Mouse (Mus musculus): ENCODE results near the gene Lrmda. TPM values are rescaled to one million over a fixed set of nuclear protein-coding genes. Genes with fewer than 3 reads are reported as not detected.

Gene Lrmda
- total and polyA plus RNA-seq, 3 experiments: 0.92 to 8.6 (median 2.7) TPM

- no peak for DNase-seq
Observed at GRCm38 (mm10) chr14:22864132-22864531, 844.6 kb downstream of the Lrmda start.

GRCm38 (mm10) chr14:22874584-22874983 lies 855.1 kb downstream of the Lrmda start:
- no peak for DNase-seq

- DNase-seq: peak; percentile 36
Observed at GRCm38 (mm10) chr14:22887182-22887581, 867.7 kb downstream of the Lrmda start.

DNA sequence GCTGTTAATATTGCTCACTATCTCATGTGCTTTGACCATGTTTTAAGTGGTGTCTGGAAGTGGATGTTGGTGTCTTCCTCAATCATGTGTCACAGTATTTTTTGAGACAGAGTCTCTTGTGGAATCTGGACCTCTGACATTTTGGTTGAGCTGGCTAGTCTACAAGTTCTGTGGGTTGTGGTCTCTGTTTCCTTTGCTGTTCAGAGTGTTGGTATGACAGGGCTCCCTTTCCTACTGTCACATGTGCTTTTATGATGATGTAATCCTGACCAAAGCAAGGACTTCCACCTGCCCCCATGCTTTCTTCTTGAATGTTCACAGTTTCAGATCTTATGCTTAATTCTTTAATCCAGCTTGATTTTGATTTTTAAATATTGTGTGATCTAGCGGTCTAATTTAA lies 879.8 kb downstream of the Lrmda start:
- DNase-seq: no peak

- DNase-seq: no peak
Observed at GRCm38 (mm10) chr14:22902116-22902515, 882.6 kb downstream of the Lrmda start.

DNA sequence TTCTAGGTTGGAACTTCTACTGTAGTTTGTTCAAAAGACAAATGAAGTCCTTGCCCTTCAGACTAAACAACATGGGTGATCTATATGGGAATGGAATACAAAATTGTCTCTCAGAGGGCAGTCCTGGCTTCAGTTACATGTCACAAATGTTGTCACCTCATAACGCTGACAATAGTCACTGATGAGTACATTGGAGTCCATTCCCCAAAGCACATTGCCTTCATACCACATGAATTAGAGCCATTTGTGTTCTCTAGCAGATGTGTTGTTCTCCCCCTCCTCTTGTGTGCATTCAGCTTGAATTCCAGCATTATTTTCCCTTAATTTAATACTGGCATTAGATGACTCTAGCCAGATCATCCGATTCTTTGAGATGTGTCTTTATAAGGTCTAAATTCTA lies 883.4 kb downstream of the Lrmda start:
- no peak for DNase-seq

GRCm38 (mm10) chr14:22905741-22906667 lies 886.5 kb downstream of the Lrmda start:
- peak; percentile 11 for DNase-seq

GRCm38 (mm10) chr14:22906716-22907115 lies 887.2 kb downstream of the Lrmda start:
- DNase-seq: peak; percentile 62

DNA sequence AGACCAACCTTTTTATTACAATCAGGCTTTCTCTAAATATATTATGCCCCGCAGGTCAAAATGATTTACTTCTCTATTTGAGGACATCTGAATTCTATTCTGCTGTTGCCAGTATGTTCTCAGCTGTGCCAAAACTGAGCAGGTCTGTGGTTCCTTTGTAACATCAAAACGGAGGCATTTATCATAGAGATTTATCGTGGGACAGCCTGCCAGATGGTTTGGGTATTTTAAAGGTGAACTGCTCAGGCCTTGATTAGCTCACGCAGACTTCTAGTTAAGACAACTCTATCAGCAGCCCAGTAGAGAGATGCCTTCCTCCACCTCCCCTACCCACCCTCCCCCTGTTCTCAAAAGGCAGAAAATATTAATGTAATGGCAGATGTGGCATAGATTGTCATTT lies 887.7 kb downstream of the Lrmda start:
- DNase-seq: peak; percentile 34

DNA sequence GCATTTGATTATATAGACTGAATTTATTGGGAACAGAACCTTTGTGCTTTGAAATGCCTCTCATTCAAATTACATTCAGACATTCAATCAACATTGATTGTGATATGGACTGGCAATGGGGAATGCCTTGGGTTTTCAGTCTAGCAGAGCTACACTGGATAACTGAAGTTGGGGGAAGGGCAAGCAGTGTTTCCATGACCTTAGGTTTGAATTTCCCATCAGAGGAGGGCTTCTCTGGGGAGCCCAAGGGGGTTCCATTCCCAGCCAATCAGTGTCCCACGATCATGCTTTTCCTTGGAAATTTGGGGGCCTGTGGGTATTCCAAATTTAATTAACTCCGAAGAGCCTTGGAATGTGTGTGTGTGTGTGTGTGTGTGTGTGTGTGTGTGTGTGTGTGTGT lies 888.5 kb downstream of the Lrmda start:
- DNase-seq: no peak

DNA sequence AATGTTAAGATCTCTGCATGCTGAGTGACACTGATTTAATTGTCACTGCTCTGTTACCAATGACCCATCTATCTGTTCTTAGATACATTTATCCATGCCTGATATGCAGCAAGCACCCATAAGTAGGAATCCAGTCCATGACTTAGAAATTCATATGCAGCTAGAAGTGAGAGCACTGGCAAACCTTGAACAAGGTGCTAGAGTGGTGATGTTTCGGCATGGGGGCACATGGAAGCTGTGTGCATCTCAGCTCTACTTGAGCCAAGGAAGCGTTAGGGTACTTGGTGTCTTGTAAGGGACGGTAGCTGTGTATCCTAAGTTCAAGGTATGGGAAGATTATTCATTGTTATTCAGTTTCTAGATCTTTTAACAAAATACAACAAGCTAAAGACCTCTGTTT lies 896.0 kb downstream of the Lrmda start:
- no peak for DNase-seq

GRCm38 (mm10) chr14:22918499-22918898 lies 899.0 kb downstream of the Lrmda start:
- no peak for DNase-seq

GRCm38 (mm10) chr14:22918931-22919330 lies 899.4 kb downstream of the Lrmda start:
- no peak for DNase-seq

GRCm38 (mm10) chr14:22921152-22921551 lies 901.6 kb downstream of the Lrmda start:
- DNase-seq: no peak

GRCm38 (mm10) chr14:22921796-22922195 lies 902.3 kb downstream of the Lrmda start:
- no peak for DNase-seq

- DNase-seq: no peak
Observed at GRCm38 (mm10) chr14:22922571-22922970, 903.1 kb downstream of the Lrmda start.

DNA sequence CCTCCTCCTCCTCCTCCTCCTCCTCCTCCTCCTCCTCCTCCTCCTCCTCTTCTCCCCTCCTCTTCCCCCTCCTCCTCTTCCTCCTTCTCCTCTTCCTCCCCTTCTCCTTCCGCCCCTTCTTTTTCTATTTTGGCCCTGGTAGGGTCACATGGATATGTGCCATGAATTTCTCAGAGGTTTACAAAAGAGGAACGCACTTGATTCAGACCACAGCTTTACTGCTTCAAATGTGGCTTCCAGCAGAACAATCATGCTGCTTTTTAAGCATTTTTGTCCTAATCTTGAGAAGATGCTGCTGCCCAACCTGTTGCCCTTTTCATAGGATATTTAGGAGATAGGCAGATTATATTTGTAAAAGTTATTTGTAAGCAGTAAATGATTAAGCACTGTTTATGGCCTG lies 903.7 kb downstream of the Lrmda start:
- no peak for DNase-seq

- no peak for DNase-seq
Observed at GRCm38 (mm10) chr14:22928263-22928662, 908.8 kb downstream of the Lrmda start.

DNA sequence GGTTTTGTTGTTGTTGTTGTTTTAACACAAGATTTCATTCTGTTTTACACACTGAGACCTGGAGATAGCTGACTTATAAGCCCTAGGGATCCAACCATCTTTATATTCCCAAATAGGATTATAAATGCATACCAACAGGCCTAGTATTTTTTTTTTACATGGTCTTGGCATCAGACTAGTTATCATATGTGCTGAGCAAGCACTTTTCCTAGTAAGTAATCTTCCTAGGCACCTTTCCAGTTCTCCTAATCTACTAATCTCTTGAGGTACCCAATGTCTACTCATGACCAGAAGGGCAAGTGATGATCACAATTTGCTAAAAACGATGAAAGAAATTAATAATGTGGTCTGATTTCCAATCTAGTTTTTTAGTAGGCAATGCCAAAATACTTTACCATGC lies 909.2 kb downstream of the Lrmda start:
- no peak for DNase-seq

- no peak for DNase-seq
Observed at GRCm38 (mm10) chr14:22929585-22929984, 910.1 kb downstream of the Lrmda start.

DNA sequence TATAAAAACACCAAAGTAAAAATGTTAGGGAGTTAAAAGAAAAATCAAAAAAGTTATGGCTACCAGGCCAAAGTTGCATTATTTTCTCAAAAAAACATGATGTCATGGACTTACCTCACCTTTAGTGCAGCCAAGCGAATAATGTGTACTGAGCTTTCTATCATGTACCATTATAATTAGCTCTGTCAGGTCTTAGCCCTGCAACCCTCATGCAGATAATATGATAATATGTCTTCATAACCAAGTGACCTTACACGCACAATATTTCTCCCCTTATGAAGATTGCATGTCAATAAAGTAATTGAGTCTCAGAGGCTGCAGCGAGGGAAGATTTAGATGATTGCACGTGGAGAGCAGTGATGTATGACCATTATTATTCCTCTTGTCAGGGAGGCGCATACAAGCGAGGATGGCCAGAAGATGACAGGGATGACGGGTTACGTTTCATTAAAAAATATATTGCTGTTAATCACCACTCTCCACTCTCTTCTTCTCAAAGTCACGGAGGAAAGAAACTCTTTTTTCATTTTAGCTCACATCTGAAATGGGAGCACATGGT lies 911.1 kb downstream of the Lrmda start:
- no peak for DNase-seq

DNA sequence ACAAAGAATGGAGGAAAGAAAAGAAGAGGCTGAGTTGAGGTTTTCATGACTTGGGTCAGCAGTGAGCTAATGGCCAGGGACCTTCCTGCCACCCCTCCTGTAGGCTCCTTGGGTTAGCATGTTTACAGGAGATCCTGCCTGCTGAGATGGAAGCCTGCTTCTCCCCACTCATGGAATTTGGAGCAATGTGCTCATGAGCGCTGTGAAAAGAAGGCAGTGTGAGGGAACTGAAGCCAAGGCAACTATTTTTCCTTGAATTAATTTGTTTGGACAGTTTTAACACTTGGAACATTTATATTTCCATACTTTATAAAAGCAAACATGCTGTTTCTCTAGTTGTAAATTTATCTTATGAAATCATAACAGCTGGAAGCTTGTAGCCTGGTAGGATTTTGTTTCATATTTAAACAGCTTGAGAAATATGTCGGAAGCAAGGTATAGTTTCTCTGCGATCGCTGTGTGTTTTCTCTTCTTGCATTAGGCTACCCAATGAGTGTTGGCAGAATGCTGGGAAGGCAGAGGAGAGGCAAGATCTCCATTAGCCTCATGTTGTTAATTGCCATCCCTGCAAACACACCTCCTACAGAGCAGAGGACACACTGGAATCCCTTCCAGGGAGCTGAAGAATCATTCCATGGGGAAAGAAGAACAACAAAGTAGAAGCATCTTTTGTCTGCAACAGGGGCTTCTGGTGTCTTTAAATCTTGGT lies 911.8 kb downstream of the Lrmda start:
- DNase-seq: no peak

DNA sequence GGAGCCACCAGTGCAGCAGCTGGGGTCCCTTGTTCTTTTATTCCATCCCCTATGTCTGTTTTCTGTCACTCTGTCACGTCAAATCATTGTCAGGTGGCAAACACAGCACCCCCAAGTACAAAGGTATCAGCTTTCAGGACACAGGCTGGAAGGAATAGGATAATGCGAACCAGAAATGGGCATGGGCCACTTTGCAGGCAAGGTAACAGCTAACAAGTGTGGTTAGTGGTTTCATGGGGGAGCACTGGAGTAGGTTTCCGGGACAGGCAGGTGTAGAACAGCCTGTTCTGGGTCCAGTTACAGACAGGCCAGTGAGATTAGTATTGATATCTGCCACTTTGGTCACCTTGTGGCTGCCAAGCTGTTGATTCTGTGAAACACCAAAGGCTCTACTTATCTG lies 917.2 kb downstream of the Lrmda start:
- DNase-seq: no peak

Data from adrenal gland, adult 2 months (tissue).